Mouse (Mus musculus): ENCODE data around the gene Eif2ak4.

- TF ChIP-seq CTCF (IDR thresholded peaks at IDR 0.05) (no peak), EP300 (IDR thresholded peaks at IDR 0.05) (no peak)
These were observed 69.2 kb downstream of the Eif2ak4 start for GRCm38 (mm10) chr2:118457463-118458261.
